Mouse (Mus musculus): Measurements from ENCODE around the gene Ggta1.

- TF ChIP-seq CTCF (IDR thresholded peaks at IDR 0.05; ENCODE audit: low read depth, low read length) (no peak), POLR2A (IDR thresholded peaks at IDR 0.05; ENCODE audit: extremely low read depth, insufficient read depth, low read length) (no peak)
Observed at GRCm38 (mm10) chr2:35461131-35461947, 1.7 kb downstream of the Ggta1 start.
